Mouse (Mus musculus): ENCODE measurements at regions not wholly inside any gene's neighbourhood (a gene's known extent, or its start where the extent isn't known, plus 50 kb on each side); places are given as distances from the start of the nearest gene placed in this dataset.

GRCm38 (mm10) chr3:21272219-21272618, 804.2 kb upstream of the Tbl1xr1 start:
- TF ChIP-seq CTCF (conservative IDR thresholded peaks at IDR 0.05; ENCODE audit: low read length) (no peak), POU5F1 (IDR thresholded peaks at IDR 0.05; ENCODE audit: borderline replicate concordance, low read length) (no peak)

Data from E14TG2a.4 (cell line).